Mouse (Mus musculus) megakaryocyte, embryonic 14.5 days (primary cell): ENCODE results near the gene Thrap3.

Experiments
- FLI1 ChIP-seq: IDR thresholded peaks from 2 replicates; pipeline ENCODE4 v1.6.1; 2012; ENCODE audit warnings: low read length, inconsistent platforms, mixed read lengths
- GATA1 ChIP-seq: IDR thresholded peaks from 3 replicates; pipeline ENCODE4 v1.6.1; 2012; ENCODE audit warnings: mixed read lengths, low read length, inconsistent platforms, borderline replicate concordance

DNA sequence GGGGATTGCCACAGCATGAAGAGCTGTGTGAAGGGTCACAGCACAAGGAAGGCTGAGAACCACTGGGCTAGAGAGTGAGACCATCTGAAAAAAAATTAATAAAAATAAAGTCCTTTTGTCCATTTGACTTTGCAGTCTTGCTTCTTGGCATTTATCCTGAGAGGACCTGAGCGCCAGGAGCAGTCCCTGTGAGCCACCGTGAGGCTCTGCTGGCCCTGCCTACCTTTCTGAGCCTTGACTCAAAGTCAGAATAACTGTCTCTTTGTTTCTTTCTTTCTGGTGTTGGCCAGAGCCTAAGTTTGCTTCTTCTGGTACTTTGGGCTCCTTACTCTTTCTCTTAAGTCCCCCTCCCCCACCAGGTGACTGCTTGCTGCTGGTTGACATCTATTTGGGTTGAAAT is 82.1 kb downstream of the Thrap3 start:
- TF ChIP-seq FLI1 (no peak), GATA1 (no peak)
